Mouse (Mus musculus): ENCODE results near the gene Senp6.
"Not testable (repeated sequence)": the region's sequence is repeated elsewhere in the genome, so short reads cannot be mapped to it uniquely, and the experiment has no call there.

Senp6 gene

GRCm38 (mm10) chr9:80066367-80067220 is at the start of gene Senp6:
TSS of gene Senp6 (plus strand) at chr9:80066903.
- DNase-seq (ENCODE audit: low spot score in 2 of 2) = peak; percentile 32 to 35

DNA sequence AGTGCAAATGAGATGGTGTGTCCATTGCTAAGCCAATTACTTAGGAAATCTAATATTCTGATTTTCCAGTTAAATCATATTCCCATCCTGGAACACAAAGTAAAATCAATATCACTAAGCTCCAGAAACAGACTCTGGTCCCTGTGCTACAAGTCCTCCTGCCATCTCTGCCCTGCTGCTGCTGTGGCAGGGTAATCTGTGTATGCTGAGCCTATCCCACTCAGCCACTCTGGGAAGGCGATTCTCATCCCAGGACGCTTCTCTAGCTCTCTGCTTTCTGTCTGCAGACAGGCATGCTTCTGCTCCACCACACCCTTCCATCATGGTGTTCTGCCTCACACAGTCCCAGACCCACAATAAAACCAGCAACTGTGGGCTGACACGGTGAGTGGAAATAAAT is 46.3 kb upstream of the Senp6 start:
- DNase-seq (ENCODE audit: low spot score in 2 of 2) = no peak

DNA sequence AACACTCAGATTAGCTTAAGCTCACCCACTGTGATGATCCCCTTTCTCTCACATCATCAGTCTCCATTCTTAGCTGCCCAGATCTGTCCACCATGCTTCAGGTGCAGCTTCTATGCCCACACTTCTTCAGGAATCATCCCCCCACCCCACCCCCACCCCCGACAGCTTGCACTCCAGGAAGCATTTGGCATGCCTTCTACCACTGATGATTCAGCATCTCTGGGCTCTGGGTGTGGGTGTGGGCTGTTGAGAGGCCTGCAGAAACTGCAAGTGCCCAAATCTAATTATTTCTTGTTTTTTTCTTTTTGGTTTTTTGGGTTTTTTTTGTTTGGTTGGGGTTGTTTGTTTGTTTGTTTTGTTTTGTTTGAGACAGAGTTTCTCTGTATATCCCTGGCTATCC is 45.1 kb upstream of the Senp6 start:
- DNase-seq (ENCODE audit: low spot score in 2 of 2) = no peak

- DNase-seq (ENCODE audit: low spot score in 2 of 2) = no peak
These were observed 43.9 kb upstream of the Senp6 start for GRCm38 (mm10) chr9:80022821-80023220.

- DNase-seq (ENCODE audit: low spot score in 2 of 2) = not testable (repeated sequence)
These were observed 41.4 kb upstream of the Senp6 start for GRCm38 (mm10) chr9:80025347-80025746.

DNA sequence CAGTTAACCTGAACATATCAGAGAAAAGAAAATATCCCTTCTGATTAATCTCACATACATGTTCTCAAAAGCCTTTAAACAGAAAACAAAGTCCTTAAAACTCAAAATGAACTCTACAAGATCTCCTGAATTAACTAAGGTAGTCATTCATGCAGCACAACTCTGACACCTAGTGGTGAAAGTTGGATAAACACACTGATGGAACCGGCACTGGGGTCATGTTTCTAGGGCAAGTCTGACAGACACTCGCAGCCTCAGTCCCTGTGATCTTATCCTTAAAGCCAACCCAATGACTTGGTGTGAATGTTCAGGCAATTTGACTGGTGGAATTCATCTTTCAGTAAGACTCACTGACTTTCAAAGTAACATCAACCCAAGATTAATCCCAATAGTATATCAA is 40.7 kb upstream of the Senp6 start:
- DNase-seq (ENCODE audit: low spot score in 2 of 2) = no peak

- no peak for DNase-seq (ENCODE audit: low spot score in 2 of 2)
These were observed 40.1 kb upstream of the Senp6 start for GRCm38 (mm10) chr9:80026581-80027021.

GRCm38 (mm10) chr9:80037262-80037996 is 29.3 kb upstream of the Senp6 start:
- DNase-seq (ENCODE audit: low spot score in 2 of 2) = no peak

- no peak for DNase-seq (ENCODE audit: low spot score in 2 of 2)
These were observed 28.7 kb upstream of the Senp6 start for GRCm38 (mm10) chr9:80037997-80038383.

DNA sequence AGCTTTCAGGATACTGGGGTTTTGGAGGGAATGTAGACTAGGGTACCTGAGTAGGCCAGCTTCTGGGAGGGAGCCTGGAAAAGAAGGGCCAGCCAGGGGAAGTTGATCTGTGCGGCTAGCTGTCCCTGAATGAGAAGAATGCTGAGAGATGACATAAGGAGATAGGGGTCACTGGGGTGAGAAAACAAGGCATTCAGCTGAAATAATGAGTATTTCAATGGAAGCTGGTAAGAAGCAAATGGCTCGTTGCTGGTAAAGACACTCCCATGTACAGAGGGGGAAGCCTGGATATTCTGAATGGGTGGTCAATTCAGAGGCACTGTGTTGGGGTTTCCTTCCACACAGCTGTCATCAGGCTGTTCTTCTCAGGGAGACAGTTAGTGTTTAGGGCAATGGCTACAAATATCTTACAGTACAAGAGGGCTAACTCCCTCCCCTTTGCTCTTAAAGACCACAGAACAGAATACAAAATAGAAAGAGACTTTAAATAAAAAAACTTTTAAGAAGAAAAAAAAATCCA is 27.3 kb upstream of the Senp6 start:
- DNase-seq (ENCODE audit: low spot score in 2 of 2) = no peak

DNA sequence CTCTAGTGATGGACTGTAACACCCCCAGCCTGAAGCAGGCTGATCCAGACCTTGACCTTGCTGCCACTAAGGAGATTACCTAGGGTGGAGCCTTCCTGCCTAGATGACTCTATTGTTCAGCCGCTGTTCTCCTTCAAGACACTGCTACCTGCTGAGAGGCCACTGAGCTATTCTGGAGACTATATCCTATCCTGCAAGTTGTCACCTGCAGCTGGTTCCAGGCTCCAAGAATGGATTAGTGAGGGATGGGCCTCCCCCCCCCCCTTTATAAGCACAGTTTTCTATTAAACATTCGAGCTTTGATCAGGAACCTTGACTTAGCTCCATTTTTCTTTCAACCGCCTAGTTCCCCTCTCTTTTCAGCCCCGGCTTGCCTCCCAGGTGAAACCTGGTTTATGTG is 22.4 kb upstream of the Senp6 start:
- DNase-seq (ENCODE audit: low spot score in 2 of 2) = not testable (repeated sequence)

- not testable (repeated sequence) for DNase-seq (ENCODE audit: low spot score in 2 of 2)
These were observed 17.4 kb upstream of the Senp6 start for GRCm38 (mm10) chr9:80049271-80049670.

GRCm38 (mm10) chr9:80052951-80053350 is 13.8 kb upstream of the Senp6 start:
- no peak for DNase-seq (ENCODE audit: low spot score in 2 of 2)

DNA sequence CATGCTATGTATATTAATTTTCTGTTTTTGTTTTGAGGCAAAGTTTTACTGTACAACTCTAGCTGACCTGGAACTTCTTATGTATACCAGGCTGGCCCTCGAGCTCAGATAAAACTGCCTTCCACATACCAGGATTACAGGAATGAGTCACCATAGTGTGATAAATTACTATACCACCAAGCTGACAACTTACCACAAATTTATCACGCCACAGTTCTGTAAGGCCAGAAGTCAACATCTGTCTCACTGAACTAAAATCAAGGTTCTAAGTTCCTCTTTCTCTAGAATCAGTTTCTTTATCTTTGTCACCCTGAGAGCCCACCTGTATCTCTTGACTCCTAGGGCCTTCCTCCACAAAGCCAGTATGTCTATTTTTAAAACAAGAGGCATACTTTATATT is 9.0 kb upstream of the Senp6 start:
- no peak for DNase-seq (ENCODE audit: low spot score in 2 of 2)

DNA sequence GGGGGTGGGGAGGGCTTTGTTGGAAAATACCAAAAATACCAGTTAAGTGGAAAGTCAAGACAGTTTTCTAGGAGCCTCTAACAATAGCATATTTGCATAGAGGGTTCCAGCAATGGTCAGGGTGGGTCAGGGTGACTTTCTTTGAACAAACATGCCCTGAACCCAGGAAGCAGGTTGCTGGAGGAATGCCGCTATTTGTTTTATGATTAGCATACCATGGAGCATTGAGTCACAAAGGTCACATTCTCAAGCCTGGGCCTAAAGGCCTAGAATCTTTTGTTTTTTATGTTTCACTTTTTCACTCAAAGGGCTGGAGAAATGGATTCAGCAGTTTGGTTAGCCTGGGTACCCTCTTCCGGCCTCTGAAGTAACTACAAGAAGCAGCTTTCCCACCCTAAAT is 1.2 kb upstream of the Senp6 start:
- DNase-seq (ENCODE audit: low spot score in 2 of 2) = not testable (repeated sequence)

GRCm38 (mm10) chr9:80067221-80068027 is 721 bp downstream of the Senp6 start:
- DNase-seq (ENCODE audit: low spot score in 2 of 2) = peak; percentile 32 to 41

- no peak for DNase-seq (ENCODE audit: low spot score in 2 of 2)
These were observed 1.4 kb downstream of the Senp6 start for GRCm38 (mm10) chr9:80068028-80068515.

DNA sequence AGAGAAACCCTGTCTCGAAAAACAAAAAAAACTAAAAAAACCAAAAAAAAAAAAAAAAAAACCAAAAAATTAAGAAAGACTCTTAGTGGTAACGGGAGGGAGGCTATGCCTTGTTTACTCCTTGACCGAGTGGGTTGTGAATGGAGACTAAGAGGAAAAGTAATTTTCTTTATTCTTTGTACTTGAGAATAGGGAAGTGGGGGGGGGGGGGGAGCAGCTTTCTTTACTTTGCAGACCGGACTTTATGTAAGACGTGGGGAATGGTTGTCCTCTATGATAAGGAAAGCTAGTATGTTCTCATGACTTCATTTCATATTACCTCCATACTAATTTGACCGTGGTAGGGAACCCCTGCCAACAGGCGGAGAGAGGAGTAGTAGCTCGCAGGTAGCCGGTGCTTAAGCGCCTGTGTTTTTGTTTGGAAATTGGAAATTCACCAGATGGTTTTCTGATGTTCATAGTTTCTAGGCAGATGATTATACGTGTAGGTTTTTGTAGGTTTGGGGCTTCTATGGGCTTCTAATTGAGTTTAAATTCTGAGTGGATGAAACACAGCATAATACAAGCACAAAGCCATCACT is 2.1 kb downstream of the Senp6 start:
- DNase-seq (ENCODE audit: low spot score in 2 of 2) = no peak

GRCm38 (mm10) chr9:80070026-80070425 is 3.3 kb downstream of the Senp6 start:
- DNase-seq (ENCODE audit: low spot score in 2 of 2) = no peak

- no peak for DNase-seq (ENCODE audit: low spot score in 2 of 2)
These were observed 4.9 kb downstream of the Senp6 start for GRCm38 (mm10) chr9:80071616-80072015.

DNA sequence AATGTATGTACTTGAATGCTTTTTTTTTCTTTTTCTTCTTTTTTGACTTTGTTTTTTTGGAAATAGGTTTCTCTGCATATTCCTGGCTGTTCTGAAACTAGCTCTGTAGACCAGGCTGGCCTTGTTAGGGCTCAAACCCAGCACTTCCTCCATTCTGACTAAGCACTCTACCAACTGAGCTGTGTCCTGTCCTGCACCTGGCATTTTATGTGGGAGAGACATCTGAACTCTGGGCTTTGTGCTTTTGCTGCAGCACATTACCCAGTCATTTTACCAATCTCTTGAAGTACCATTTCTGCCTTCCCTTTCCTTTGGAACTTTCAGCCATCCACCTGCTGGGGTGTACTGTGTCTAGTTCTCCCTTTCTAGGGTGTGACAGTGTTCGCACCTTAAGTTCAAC is 7.4 kb downstream of the Senp6 start:
- no peak for DNase-seq (ENCODE audit: low spot score in 2 of 2)

Data from right cerebral cortex, postnatal 36 days (tissue).